Mouse (Mus musculus) kidney, postnatal 0 days (tissue): ENCODE results near the gene Gemin4. TPM values are rescaled to one million over a fixed set of nuclear protein-coding genes. Genes with fewer than 3 reads are reported as not detected.

Experiments used
- ATAC-seq: fragments of 200-750 bp; cut with Nextera tagmentation; replicated peaks from 2 replicates; pipeline ENCODE4 v1.8.0; 2017; ENCODE audit warnings: low read depth, moderate number of reproducible peaks, moderate TSS enrichment, moderate library complexity; ENCODE audit not compliant: low FRiP score
- DNase-seq: peaks from one replicate; pipeline ENCODE4 v3.0.0-alpha.2; 2016; ENCODE audit warnings: low spot score
- H3K27ac ChIP-seq: fragments of 300-500 bp; sonication (generic); 2 replicates; pipeline ENCODE4 v1.5.1; 2014; ENCODE audit warnings: mild to moderate bottlenecking
- H3K27me3 ChIP-seq: fragments of 300-500 bp; sonication (generic); 2 replicates; pipeline ENCODE4 v1.6.1; 2014; ENCODE audit warnings: low read length, mixed read lengths; ENCODE audit not compliant: insufficient read depth
- H3K36me3 ChIP-seq: fragments of 300-500 bp; sonication (generic); 2 replicates; pipeline ENCODE4 v1.6.1; 2014; ENCODE audit warnings: low read length, mixed read lengths; ENCODE audit not compliant: insufficient read depth
- H3K4me1 ChIP-seq: fragments of 300-500 bp; sonication (generic); replicated peaks from 2 replicates; pipeline ENCODE4 v1.6.1; 2014; ENCODE audit warnings: antibody characterized with exemption, low read length, mixed read lengths; ENCODE audit not compliant: insufficient read depth
- H3K4me2 ChIP-seq: fragments of 300-500 bp; sonication (generic); 2 replicates; pipeline ENCODE4 v1.6.1; 2014; ENCODE audit warnings: mild to moderate bottlenecking, low read length, moderate library complexity, mixed read lengths
- H3K4me3 ChIP-seq: fragments of 300-500 bp; sonication (generic); replicated peaks from 2 replicates; pipeline ENCODE4 v1.5.1; 2014; ENCODE audit warnings: low read depth, low read length
- H3K9ac ChIP-seq: fragments of 300-500 bp; sonication (generic); 2 replicates; pipeline ENCODE4 v1.6.1; 2014; ENCODE audit warnings: low read depth, low read length
- H3K9me3 ChIP-seq: fragments of 300-500 bp; sonication (generic); replicated peaks from 2 replicates; pipeline ENCODE4 v1.6.1; 2016; ENCODE audit warnings: low read length, inconsistent platforms, mixed read lengths
- CTCF ChIP-seq: IDR thresholded peaks from 2 replicates; pipeline ENCODE4 v1.5.1; 2016; ENCODE audit warnings: antibody characterized with exemption, low read depth, mild to moderate bottlenecking, moderate library complexity
- WGBS: fragments of 180-500 bp; shearing (Covaris S2); extraction: QIAGEN DNeasy Blood & Tissue Kit; methylation state at CpG from one replicate; pipeline ENCODE4 v1.1.7; 2014; 5-methylcytosine and 5-hydroxymethylcytosine counted together
- polyA plus RNA-seq: library from polyadenylated mRNA; unstranded; fragments of >200 nt; fragmentation: Nextera tagmentation; extraction: Ambion mirVana; gene quantifications from 2 replicates; pipeline ENCODE4 v1.2.1, GENCODE M21; 2015

Gene Gemin4
- 17.4 and 20.4 TPM in 2 replicates for polyA plus RNA-seq

GRCm38 (mm10) chr11:76217390-76217800, at the start of gene Gemin4, which contains the start of gene Dbil5:
TSS of gene Gemin4 (minus strand) at chr11:76217664.
TSS of gene Dbil5 (plus strand) at chr11:76217608.
- Histone ChIP-seq H3K4me2 (peak within 1 kb of the TSS; percentile 73), H3K9me3 (no peaks in the 10 kb centered on the region), H3K4me1 (0 out of 2 replicates have a peak, but pooled peaks cover 6% of the 10 kb centered on the region), H3K27ac (peak within 1 kb of the TSS; percentile 87), H3K9ac (peak within 1 kb of the TSS; percentile 90), H3K27me3 (no peaks in the 10 kb centered on the region), H3K4me3 (peak within 1 kb of the TSS; percentile 70), H3K36me3 (peaks cover 18% of the 10 kb centered on the region)
- peak; percentile 99 for DNase-seq
- peak; percentile 97 for TF ChIP-seq CTCF
- ATAC-seq, result peak; percentile 97
- WGBS, result under 1% methylated on average over 35 of the region's 35 CpGs

- 23% methylated on average over 19 of the region's 19 CpGs for WGBS
- no peak overlapping the region for H3K4me3 ChIP-seq
- H3K27ac ChIP-seq, result no peak overlapping the region
- no peak overlapping the region for H3K9ac ChIP-seq
- H3K27me3 ChIP-seq, result no peaks in the 10 kb centered on the region
- no peaks in the 10 kb centered on the region for H3K4me1 ChIP-seq
- DNase-seq, result no peak
- no peak for TF ChIP-seq CTCF
- no peak; the same call in 1 of the 2 replicates for ATAC-seq
- no peaks in the 10 kb centered on the region for H3K9me3 ChIP-seq
- peaks cover 4% of the 10 kb centered on the region; the same call in 1 of the 2 replicates for H3K36me3 ChIP-seq
- H3K4me2 ChIP-seq, result no peak overlapping the region
These were observed 45.3 kb upstream of the Gemin4 start for GRCm38 (mm10) chr11:76262611-76263351.

GRCm38 (mm10) chr11:76261224-76261623, 43.8 kb upstream of the Gemin4 start:
- Histone ChIP-seq H3K27ac (no peak overlapping the region), H3K9ac (no peak overlapping the region), H3K4me3 (no peak overlapping the region), H3K4me2 (no peak overlapping the region), H3K27me3 (no peaks in the 10 kb centered on the region), H3K9me3 (no peaks in the 10 kb centered on the region), H3K4me1 (peaks cover 4% of the 10 kb centered on the region; the same call in 1 of the 2 replicates), H3K36me3 (peaks cover 4% of the 10 kb centered on the region; the same call in 1 of the 2 replicates)
- 74% methylated on average over 12 of the region's 12 CpGs for WGBS
- no peak for ATAC-seq
- no peak for TF ChIP-seq CTCF
- no peak for DNase-seq

GRCm38 (mm10) chr11:76260208-76261050, 43.0 kb upstream of the Gemin4 start:
- peaks cover 6% of the 10 kb centered on the region; the same call in 1 of the 2 replicates for H3K4me1 ChIP-seq

GRCm38 (mm10) chr11:76258511-76258910, 41.0 kb upstream of the Gemin4 start:
- Histone ChIP-seq H3K9ac (no peak overlapping the region), H3K36me3 (peaks cover 4% of the 10 kb centered on the region; the same call in 1 of the 2 replicates), H3K4me3 (no peak overlapping the region), H3K27me3 (no peaks in the 10 kb centered on the region), H3K27ac (no peak overlapping the region), H3K9me3 (no peaks in the 10 kb centered on the region), H3K4me1 (peaks cover 6% of the 10 kb centered on the region; the same call in 1 of the 2 replicates), H3K4me2 (no peak overlapping the region)
- 86% methylated on average over 6 of the region's 6 CpGs for WGBS
- ATAC-seq (no peak), DNase-seq (no peak)
- no peak for TF ChIP-seq CTCF

More at GRCm38 (mm10) chr11:76260208-76261050, 43.0 kb upstream of the Gemin4 start:
- H3K9ac ChIP-seq, result no peak overlapping the region
- 75% methylated on average over 10 of the region's 10 CpGs for WGBS
- no peaks in the 10 kb centered on the region for H3K27me3 ChIP-seq
- no peak overlapping the region for H3K4me3 ChIP-seq
- no peak overlapping the region for H3K27ac ChIP-seq
- DNase-seq (no peak), ATAC-seq (no peak)
- H3K36me3 ChIP-seq, result peaks cover 4% of the 10 kb centered on the region; the same call in 1 of the 2 replicates
- TF ChIP-seq CTCF, result no peak
- H3K4me2 ChIP-seq, result no peak overlapping the region
- no peaks in the 10 kb centered on the region for H3K9me3 ChIP-seq

GRCm38 (mm10) chr11:76257386-76257785, 39.9 kb upstream of the Gemin4 start:
- no peak for TF ChIP-seq CTCF
- Histone ChIP-seq H3K27me3 (no peaks in the 10 kb centered on the region), H3K9me3 (no peaks in the 10 kb centered on the region), H3K4me1 (peaks cover 6% of the 10 kb centered on the region; the same call in 1 of the 2 replicates), H3K4me2 (no peak overlapping the region), H3K9ac (no peak overlapping the region), H3K27ac (no peak overlapping the region), H3K36me3 (peaks cover 4% of the 10 kb centered on the region; the same call in 1 of the 2 replicates), H3K4me3 (no peak overlapping the region)
- ATAC-seq (no peak), DNase-seq (no peak)
- 64% methylated on average over 4 of the region's 4 CpGs for WGBS
